Mouse (Mus musculus): Measurements from ENCODE around the gene Gm17374. TPM values are rescaled to one million over a fixed set of nuclear protein-coding genes. Genes with fewer than 3 reads are reported as not detected.
"Not testable (repeated sequence)": the region's sequence is repeated elsewhere in the genome, so short reads cannot be mapped to it uniquely, and the experiment has no call there.

Gm17374 gene
- not detected in 2 replicates for polyA plus RNA-seq (2015; fragmentation: Nextera tagmentation; extraction: Ambion mirVana)

DNA sequence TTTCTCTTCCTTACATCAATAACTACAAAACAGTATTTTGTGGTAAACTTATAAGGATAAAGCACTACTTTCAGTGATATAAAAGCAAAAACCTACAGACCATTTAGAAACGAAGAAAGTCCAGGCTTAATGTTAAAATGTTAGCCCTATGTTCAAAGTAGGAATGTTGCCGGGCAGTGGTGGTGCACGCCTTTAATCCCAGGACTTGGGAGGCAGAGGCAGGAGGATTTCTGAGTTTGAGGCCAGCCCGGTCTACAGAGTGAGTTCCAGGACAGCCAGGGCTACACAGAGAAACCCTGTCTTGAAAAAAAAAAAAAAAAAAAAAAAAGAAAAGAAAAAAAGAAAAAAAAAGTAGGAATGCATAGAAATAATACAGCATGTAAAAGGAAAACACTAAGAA is at the start of gene Gm17374:
Gene Gm17374, plus strand, starts transcription at position 301 of the 400 bp plus-strand sequence.
- H3K36me3 ChIP-seq (ENCODE audit: control insufficient read depth, insufficient read depth, low read length): peaks cover 10% of the 10 kb centered on the region
- not testable (repeated sequence) for H3K4me2 ChIP-seq (ENCODE audit: low read depth, low read length); H3K9ac ChIP-seq (ENCODE audit: low read length); H3K27me3 ChIP-seq (ENCODE audit: control insufficient read depth, insufficient read depth, low read length); H3K27ac ChIP-seq (ENCODE audit: low read length); H3K4me3 ChIP-seq (replicated peaks; ENCODE audit: low read length); ATAC-seq (ENCODE audit: insufficient read depth, low FRiP score); H3K9me3 ChIP-seq (replicated peaks; ENCODE audit: control insufficient read depth, low read length); H3K4me1 ChIP-seq (ENCODE audit: control insufficient read depth, insufficient read depth, low read length)
- 89% methylated on average over 4 of the region's 4 CpGs for WGBS

DNA sequence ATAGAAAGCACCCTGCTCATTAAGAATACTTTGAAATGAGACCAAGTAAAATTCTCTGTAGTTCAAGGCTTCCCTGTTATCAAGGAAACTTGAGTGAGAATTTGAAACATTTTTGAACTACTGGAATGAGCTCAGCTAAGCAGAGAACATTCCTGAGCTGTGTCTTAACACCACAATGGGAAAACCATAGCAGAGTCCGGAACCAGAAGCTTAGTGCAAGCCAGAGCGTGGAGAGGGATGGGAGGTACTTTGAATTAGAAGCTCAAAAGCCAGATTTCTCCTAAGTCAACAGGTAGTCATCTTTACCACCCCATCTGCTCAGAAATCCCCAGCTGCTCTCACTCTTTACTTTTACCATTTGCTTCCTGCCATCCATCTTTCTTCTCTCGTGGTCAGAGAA is 46.9 kb upstream of the Gm17374 start:
- Histone ChIP-seq H3K4me3 (replicated peaks; ENCODE audit: low read length) (no peak overlapping the region), H3K9ac (ENCODE audit: low read length) (no peak overlapping the region), H3K9me3 (replicated peaks; ENCODE audit: control insufficient read depth, low read length) (no peaks in the 10 kb centered on the region), H3K36me3 (ENCODE audit: control insufficient read depth, insufficient read depth, low read length) (no peaks in the 10 kb centered on the region), H3K27ac (ENCODE audit: low read length) (no peak overlapping the region), H3K27me3 (ENCODE audit: control insufficient read depth, insufficient read depth, low read length) (no peaks in the 10 kb centered on the region), H3K4me1 (ENCODE audit: control insufficient read depth, insufficient read depth, low read length) (no peaks in the 10 kb centered on the region), H3K4me2 (ENCODE audit: low read depth, low read length) (no peak overlapping the region)
- WGBS: 61% methylated on average over 3 of the region's 3 CpGs
- no peak for ATAC-seq (ENCODE audit: insufficient read depth, low FRiP score)

DNA sequence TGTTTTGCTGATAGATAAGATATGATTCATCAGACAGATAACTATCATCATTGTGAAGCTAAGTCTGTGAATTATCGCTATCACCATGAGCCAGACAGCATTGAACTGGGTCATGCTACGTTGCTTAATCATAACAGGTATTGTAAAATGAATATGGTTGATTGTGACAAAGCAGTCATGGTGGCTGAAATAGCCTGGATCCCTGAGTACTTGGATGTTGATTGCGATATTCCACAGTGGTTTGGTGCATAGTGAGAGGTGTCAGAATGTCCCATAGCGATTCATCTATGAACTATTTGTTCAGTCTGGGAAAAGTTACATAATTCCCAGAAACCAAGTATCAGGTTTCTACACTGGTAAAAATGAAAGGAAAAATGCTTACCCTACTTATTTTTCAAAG is 44.2 kb upstream of the Gm17374 start:
- no peaks in the 10 kb centered on the region for H3K9me3 ChIP-seq (replicated peaks; ENCODE audit: control insufficient read depth, low read length)
- no peak for ATAC-seq (ENCODE audit: insufficient read depth, low FRiP score)
- H3K4me1 ChIP-seq (ENCODE audit: control insufficient read depth, insufficient read depth, low read length): no peaks in the 10 kb centered on the region
- H3K4me3 ChIP-seq (replicated peaks; ENCODE audit: low read length): no peak overlapping the region
- H3K36me3 ChIP-seq (ENCODE audit: control insufficient read depth, insufficient read depth, low read length): no peaks in the 10 kb centered on the region
- H3K4me2 ChIP-seq (ENCODE audit: low read depth, low read length): no peak overlapping the region
- H3K27me3 ChIP-seq (ENCODE audit: control insufficient read depth, insufficient read depth, low read length): no peaks in the 10 kb centered on the region
- H3K9ac ChIP-seq (ENCODE audit: low read length): no peak overlapping the region
- WGBS: 81% methylated on average over 4 of the region's 4 CpGs
- no peak overlapping the region for H3K27ac ChIP-seq (ENCODE audit: low read length)

- no peaks in the 10 kb centered on the region for H3K4me1 ChIP-seq (ENCODE audit: control insufficient read depth, insufficient read depth, low read length)
- no peak overlapping the region for H3K27ac ChIP-seq (ENCODE audit: low read length)
- no peak overlapping the region for H3K4me2 ChIP-seq (ENCODE audit: low read depth, low read length)
- no peak overlapping the region for H3K4me3 ChIP-seq (replicated peaks; ENCODE audit: low read length)
- H3K36me3 ChIP-seq (ENCODE audit: control insufficient read depth, insufficient read depth, low read length): no peaks in the 10 kb centered on the region
- ATAC-seq (ENCODE audit: insufficient read depth, low FRiP score): no peak
- no peak overlapping the region for H3K9ac ChIP-seq (ENCODE audit: low read length)
- H3K9me3 ChIP-seq (replicated peaks; ENCODE audit: control insufficient read depth, low read length): no peaks in the 10 kb centered on the region
- WGBS: 38% methylated on average over 1 of the region's 1 CpGs
- H3K27me3 ChIP-seq (ENCODE audit: control insufficient read depth, insufficient read depth, low read length): no peaks in the 10 kb centered on the region
Measured at GRCm38 (mm10) chr2:140108945-140109344, 42.9 kb upstream of the Gm17374 start.

DNA sequence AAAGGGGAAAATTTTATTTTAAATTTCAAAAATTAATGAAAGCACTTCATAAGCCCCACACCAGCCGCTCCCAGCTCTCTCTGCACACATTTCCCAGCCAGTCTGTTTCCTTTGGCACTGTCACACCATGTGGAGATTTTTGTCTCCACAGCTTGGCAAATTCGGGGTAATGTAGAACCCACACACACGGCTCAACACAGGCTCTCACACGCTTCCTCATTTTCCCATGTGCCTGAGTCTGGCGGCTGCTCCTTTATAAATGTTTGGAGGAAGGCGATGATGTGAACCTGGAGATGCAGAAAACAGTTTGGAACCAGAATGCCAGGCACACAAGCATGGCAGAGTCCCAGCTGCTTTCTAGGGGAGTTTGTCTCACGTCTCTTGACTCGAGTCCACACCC is 38.0 kb upstream of the Gm17374 start:
- no peak overlapping the region for H3K9ac ChIP-seq (ENCODE audit: low read length)
- H3K4me3 ChIP-seq (replicated peaks; ENCODE audit: low read length): no peak overlapping the region
- ATAC-seq (ENCODE audit: insufficient read depth, low FRiP score): no peak
- H3K27ac ChIP-seq (ENCODE audit: low read length): no peak overlapping the region
- H3K9me3 ChIP-seq (replicated peaks; ENCODE audit: control insufficient read depth, low read length): no peaks in the 10 kb centered on the region
- H3K4me2 ChIP-seq (ENCODE audit: low read depth, low read length): no peak overlapping the region
- no peaks in the 10 kb centered on the region for H3K36me3 ChIP-seq (ENCODE audit: control insufficient read depth, insufficient read depth, low read length)
- 86% methylated on average over 8 of the region's 8 CpGs for WGBS
- no peaks in the 10 kb centered on the region for H3K4me1 ChIP-seq (ENCODE audit: control insufficient read depth, insufficient read depth, low read length)
- no peaks in the 10 kb centered on the region for H3K27me3 ChIP-seq (ENCODE audit: control insufficient read depth, insufficient read depth, low read length)

- WGBS: 85% methylated on average over 2 of the region's 2 CpGs
- no peak overlapping the region for H3K27ac ChIP-seq (ENCODE audit: low read length)
- H3K4me1 ChIP-seq (ENCODE audit: control insufficient read depth, insufficient read depth, low read length): no peaks in the 10 kb centered on the region
- no peak overlapping the region for H3K4me2 ChIP-seq (ENCODE audit: low read depth, low read length)
- no peak overlapping the region for H3K9ac ChIP-seq (ENCODE audit: low read length)
- ATAC-seq (ENCODE audit: insufficient read depth, low FRiP score): no peak
- H3K36me3 ChIP-seq (ENCODE audit: control insufficient read depth, insufficient read depth, low read length): peaks cover 31% of the 10 kb centered on the region
- no peaks in the 10 kb centered on the region for H3K27me3 ChIP-seq (ENCODE audit: control insufficient read depth, insufficient read depth, low read length)
- no peak overlapping the region for H3K4me3 ChIP-seq (replicated peaks; ENCODE audit: low read length)
- no peaks in the 10 kb centered on the region for H3K9me3 ChIP-seq (replicated peaks; ENCODE audit: control insufficient read depth, low read length)
Measured at GRCm38 (mm10) chr2:140125516-140125915, 26.3 kb upstream of the Gm17374 start.

DNA sequence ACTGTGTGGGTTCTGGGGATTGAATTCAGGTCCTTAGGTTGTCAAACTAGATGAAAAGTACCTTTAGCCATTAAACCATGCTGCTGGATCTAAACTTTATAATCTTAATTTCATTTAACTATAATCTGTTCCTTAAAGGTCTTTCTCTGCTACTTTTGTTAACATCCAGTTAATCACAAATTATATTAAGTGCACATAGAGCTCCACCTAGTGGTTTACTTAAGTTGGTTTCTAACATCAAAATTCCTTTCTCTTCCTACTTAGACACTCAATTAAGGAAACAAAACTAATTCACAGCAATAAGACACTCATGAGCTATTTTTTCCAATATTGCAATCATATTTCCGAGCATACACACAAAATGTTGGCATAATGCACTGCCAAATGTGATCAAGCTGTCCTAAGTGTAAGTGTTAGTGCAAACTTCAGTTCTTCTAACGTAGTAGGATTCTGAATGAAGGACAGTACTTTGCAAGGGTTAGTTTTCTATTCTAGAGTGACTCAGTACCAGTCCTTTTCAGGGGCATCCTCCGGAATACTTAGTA is 7.4 kb downstream of the Gm17374 start:
- no peak overlapping the region for H3K4me3 ChIP-seq (replicated peaks; ENCODE audit: low read length)
- 79% methylated on average over 3 of the region's 3 CpGs for WGBS
- H3K9ac ChIP-seq (ENCODE audit: low read length): no peak overlapping the region
- H3K36me3 ChIP-seq (ENCODE audit: control insufficient read depth, insufficient read depth, low read length): peaks cover 21% of the 10 kb centered on the region
- H3K9me3 ChIP-seq (replicated peaks; ENCODE audit: control insufficient read depth, low read length): no peaks in the 10 kb centered on the region
- ATAC-seq (ENCODE audit: insufficient read depth, low FRiP score): no peak
- H3K4me1 ChIP-seq (ENCODE audit: control insufficient read depth, insufficient read depth, low read length): no peaks in the 10 kb centered on the region
- H3K27me3 ChIP-seq (ENCODE audit: control insufficient read depth, insufficient read depth, low read length): no peaks in the 10 kb centered on the region
- no peak overlapping the region for H3K27ac ChIP-seq (ENCODE audit: low read length)
- H3K4me2 ChIP-seq (ENCODE audit: low read depth, low read length): no peak overlapping the region

DNA sequence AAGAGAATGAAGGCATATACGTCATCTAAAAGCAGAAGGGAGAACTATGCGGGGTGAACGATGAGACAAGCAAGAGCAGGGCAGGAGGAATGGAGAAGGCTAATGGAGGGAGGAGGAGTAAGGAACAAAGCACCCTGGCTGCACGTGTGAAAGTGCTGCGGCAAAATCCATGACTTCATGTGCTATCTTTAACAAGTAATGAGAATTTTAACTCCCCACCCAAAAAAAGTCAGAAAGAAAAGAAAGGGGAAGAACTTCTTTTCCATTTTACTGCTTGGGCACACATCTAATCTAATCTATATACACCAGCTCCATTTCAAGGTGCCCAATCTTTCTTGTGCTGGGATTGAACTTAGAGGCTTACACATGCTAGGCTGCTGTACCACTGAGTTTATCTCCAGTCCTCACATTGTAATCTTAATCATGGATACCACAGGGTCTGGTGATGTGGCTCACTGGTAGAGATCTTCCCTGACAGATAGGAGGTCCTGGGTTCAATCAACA is 11.6 kb downstream of the Gm17374 start:
- Histone ChIP-seq H3K27ac (ENCODE audit: low read length) (no peak overlapping the region), H3K36me3 (ENCODE audit: control insufficient read depth, insufficient read depth, low read length) (peaks cover 11% of the 10 kb centered on the region), H3K27me3 (ENCODE audit: control insufficient read depth, insufficient read depth, low read length) (no peaks in the 10 kb centered on the region), H3K4me1 (ENCODE audit: control insufficient read depth, insufficient read depth, low read length) (no peaks in the 10 kb centered on the region), H3K4me2 (ENCODE audit: low read depth, low read length) (no peak overlapping the region), H3K4me3 (replicated peaks; ENCODE audit: low read length) (no peak overlapping the region), H3K9ac (ENCODE audit: low read length) (no peak overlapping the region), H3K9me3 (replicated peaks; ENCODE audit: control insufficient read depth, low read length) (no peaks in the 10 kb centered on the region)
- WGBS: 95% methylated on average over 5 of the region's 5 CpGs
- no peak for ATAC-seq (ENCODE audit: insufficient read depth, low FRiP score)

- 67% methylated on average over 1 of the region's 1 CpGs for WGBS
- Histone ChIP-seq H3K27ac (ENCODE audit: low read length) (no peak overlapping the region), H3K36me3 (ENCODE audit: control insufficient read depth, insufficient read depth, low read length) (0 out of 2 replicates have a peak, but pooled peaks cover 2% of the 10 kb centered on the region), H3K27me3 (ENCODE audit: control insufficient read depth, insufficient read depth, low read length) (no peaks in the 10 kb centered on the region), H3K4me3 (replicated peaks; ENCODE audit: low read length) (no peak overlapping the region), H3K4me2 (ENCODE audit: low read depth, low read length) (no peak overlapping the region), H3K9ac (ENCODE audit: low read length) (no peak overlapping the region), H3K9me3 (replicated peaks; ENCODE audit: control insufficient read depth, low read length) (no peaks in the 10 kb centered on the region), H3K4me1 (ENCODE audit: control insufficient read depth, insufficient read depth, low read length) (peaks cover 3% of the 10 kb centered on the region; the same call in 1 of the 2 replicates)
- no peak for ATAC-seq (ENCODE audit: insufficient read depth, low FRiP score)
Measured at GRCm38 (mm10) chr2:140169057-140169456, 17.2 kb downstream of the Gm17374 start.
